Mouse (Mus musculus) lung, postnatal 25 days (tissue): Measurements from ENCODE around the gene Pnrc1.
A peak's percentile ranks its signal among the peaks of the same experiment; 100 is the strongest.

Source experiments
- DNase-seq: peaks from one replicate; pipeline ENCODE4 v3.0.0; 2022; ENCODE audit warnings: low spot score

The Pnrc1 gene

GRCm38 (mm10) chr4:33224003-33224675 lies 65.8 kb downstream of the Pnrc1 start:
- DNase-seq: no peak

GRCm38 (mm10) chr4:33221847-33222246 lies 68.1 kb downstream of the Pnrc1 start:
- no peak for DNase-seq

- DNase-seq: no peak
Observed at GRCm38 (mm10) chr4:33208881-33209841, 80.8 kb downstream of the Pnrc1 start, which contains the start of gene Srsf12. Gene Srsf12, plus strand, starts transcription at chr4:33208991.

- no peak for DNase-seq
Observed at GRCm38 (mm10) chr4:33207551-33207950, 82.4 kb downstream of the Pnrc1 start.

- peak; percentile 22 for DNase-seq
Observed at GRCm38 (mm10) chr4:33204682-33205081, 85.3 kb downstream of the Pnrc1 start.

GRCm38 (mm10) chr4:33198117-33198516 lies 91.8 kb downstream of the Pnrc1 start:
- no peak for DNase-seq
